Mouse (Mus musculus) layer of hippocampus, postnatal 10 days (tissue): ENCODE data around the gene Pcnx2. TPM values are rescaled to one million over a fixed set of nuclear protein-coding genes. Genes with fewer than 3 reads are reported as not detected.
A peak's percentile ranks its signal among the peaks of the same experiment; 100 is the strongest.

Source experiments
- DNase-seq, 2 experiments: peaks; one replicate each; pipeline ENCODE4 v3.0.0; 2021; ENCODE audit warnings: low spot score in 2 of 2
- total RNA-seq, 2 experiments: library from RNA; stranded (reverse); gene quantifications; 2 replicates each; pipeline ENCODE4 v1.2.3; 2021

The Pcnx2 gene
- total RNA-seq, 2 experiments from 2014 or later = 40.1 to 43.0 TPM

DNA sequence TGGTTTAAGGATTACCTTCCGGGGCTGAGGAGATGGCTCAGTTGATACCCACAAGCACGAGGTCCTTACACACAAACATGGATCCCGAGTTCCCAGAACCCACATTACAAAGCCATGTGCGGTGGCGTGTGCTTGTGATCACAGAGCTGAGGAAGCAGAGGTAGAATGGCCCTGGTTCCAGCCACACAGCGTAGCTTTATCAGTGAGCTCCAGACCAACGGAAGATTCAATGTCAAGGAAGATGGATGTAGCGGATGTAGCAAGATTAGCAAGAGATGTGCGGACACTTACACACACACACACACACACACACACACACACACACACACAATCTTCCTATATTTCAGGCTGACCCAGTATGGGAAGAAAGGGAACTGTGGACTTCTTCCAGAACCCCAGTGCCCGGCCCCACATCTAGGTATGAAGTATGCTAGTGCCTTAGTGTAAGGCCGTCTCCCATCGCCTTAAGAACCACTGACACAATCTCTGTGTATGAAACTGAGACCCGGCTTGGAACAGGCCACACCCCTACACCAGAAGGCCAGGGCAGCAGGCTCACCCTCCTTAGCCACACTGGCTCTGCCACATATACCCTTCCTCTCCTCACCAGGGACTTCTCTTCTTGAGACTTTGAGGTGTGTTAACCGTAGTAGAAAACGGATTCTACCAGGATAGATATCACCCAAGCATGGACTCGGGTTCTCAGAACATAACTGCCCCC is 134.9 kb downstream of the Pcnx2 start:
- DNase-seq = no peak

DNA sequence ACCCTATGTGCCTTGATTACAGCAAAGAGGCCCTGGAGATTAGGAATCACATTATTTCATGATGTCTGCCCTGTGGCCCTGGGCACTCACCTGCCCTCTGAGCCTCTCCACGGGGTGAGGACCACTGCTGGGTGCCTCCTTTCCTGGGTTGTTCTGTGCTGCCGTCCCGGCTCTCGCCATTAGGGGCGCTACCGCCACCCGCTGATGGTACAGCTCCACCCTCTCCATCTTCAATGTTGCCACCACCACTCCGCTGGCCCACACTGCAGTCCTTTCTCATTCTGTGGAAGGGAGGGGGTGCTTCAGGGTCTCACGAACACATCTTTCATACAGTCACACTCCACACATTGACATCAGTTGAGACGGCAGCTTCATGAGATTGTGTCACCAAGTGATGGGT is 139.1 kb downstream of the Pcnx2 start:
- DNase-seq = peak; percentile 41 to 51

DNA sequence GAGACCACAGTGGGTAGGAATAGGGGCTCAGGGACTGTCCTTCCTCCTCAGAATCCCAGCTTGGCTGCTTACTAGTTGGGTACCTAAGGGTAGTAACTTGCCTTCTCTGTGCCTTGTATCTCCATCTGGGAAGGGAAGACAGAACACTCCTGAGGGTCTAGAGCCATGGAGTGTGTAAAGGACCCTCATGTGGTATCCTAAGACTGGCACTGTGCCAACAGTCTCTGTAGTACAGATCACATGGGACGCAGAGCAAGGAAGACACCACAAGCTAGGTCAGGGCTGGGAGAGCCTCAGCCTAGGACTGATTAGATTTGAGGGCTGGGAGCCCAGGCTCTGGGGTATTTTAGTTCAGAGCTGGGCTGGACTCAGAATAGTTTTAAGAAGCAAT is 141.0 kb downstream of the Pcnx2 start:
- DNase-seq = no peak

DNA sequence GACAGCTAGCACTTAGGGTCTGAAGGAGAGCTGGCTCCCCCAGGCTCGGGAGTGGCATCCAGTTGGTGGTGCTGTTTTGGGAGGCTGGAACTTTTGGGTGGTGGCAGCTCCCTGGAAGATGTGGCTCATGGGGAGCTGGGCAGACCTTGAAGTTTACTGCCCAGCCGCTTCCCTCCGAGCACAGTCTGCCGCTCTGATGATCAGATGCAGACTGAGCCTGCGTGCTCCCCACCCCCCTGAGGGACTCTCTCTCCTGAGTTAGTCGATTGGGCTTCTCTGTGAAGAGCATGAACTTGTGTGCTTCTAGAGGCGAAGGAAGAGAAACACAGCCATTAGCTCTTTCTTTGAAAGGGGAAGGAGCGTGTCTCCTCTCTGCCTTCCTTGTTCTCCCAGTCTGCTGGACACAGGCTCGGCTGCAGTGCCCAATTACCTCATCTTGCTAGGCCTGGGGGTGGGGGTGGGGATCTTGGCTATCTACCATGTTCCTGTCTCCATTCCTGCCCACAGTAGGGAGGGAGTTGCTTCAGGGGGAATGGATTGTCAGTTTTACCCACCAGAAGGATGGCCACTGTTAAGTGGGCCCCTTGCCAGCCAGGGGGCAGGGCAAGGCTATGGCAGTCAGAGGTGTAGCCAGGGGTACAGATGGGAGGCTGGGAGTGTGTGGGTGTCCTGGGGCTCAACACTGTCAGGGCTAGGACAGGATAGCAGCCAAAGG is 141.6 kb downstream of the Pcnx2 start:
- DNase-seq = peak; percentile 20 to 35

DNA sequence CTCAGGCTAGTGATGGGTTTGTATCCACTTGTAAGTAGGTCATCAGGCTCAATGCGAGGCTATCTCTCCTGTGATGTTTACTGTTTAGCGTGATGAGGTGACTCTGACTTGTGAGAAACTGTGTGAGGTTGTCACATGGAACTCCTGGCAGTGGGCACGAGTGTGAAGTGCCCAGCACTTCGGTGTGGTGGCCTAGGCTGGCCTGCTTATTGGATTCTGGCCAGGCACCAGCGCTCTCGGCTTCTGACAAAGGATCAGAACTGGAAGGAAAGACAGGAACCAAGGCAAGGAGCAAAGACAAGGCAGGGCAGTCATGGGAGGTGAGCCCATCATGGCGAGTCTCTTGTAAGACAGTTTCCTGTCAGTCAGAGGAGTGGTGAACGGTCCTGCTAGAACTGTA is 142.2 kb downstream of the Pcnx2 start:
- no peak for DNase-seq

DNA sequence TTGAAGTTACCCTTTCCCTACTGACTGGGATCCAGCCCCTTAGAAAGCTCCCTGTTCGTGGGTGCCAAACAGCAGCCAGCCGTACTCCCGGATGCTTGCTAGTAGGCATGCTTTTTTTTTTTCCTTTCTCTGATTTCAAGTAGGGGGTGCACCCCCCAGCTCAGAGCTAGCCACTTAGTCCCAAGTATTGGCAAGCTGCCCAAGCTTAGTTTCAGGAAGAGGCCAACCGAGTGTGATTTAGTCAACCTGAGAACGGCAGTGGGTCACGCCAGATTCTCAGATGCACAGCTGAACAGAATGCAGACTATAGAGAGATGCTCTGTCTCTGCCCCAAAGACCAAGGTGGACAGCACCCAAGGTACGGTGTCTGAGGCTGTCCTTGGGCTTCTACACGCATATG is 147.3 kb downstream of the Pcnx2 start:
- DNase-seq = no peak

DNA sequence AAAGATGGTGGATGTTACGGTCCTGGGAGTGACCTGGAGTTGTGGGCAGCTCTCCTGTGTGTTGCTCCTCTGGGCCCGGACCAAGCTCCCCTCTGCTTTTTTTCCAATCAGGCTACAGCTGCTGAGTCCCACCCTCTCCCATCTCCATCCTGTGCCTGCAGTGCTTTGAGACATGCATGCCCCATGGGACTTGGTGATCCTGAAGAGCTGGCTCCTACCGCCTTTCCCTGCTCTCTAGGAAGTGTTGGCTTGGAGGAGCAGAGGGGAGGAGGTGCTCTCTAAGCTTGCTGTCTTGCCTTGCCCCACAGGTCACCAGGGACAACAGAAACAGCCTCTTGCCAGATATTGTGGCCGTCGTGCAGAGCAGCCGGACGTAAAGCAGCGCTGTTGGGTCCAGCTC is 150.7 kb downstream of the Pcnx2 start:
- DNase-seq = no peak

DNA sequence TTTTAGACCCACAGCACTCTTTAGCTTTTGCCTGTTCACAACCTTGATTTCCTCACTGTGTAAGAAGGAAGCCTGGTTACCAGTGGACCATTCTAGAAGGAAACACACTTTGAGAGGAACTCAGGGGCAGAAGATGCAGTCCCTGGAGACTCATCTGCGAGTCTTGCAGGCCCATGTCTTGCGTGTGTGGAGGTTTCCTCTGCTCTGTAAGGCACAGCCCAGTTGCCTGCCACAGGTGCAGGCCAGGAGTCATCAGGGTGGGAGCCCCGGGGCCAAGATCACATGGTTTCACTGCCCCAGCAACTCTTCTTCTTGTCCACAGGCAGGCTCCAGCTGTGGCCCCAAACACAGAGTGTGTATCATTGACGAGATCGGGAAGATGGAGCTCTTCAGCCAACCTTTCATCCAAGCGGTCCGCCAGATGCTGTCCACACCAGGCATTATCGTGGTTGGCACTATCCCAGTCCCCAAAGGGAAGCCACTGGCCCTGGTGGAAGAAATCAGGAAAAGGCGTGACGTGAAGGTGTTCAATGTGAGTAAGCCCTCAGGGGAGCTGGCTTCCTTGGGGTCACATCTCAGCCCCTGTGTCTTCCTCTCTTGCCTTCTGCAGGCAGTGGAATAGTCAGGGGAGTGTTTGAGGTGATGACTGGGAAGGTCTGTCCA is 153.1 kb downstream of the Pcnx2 start:
- no peak for DNase-seq

DNA sequence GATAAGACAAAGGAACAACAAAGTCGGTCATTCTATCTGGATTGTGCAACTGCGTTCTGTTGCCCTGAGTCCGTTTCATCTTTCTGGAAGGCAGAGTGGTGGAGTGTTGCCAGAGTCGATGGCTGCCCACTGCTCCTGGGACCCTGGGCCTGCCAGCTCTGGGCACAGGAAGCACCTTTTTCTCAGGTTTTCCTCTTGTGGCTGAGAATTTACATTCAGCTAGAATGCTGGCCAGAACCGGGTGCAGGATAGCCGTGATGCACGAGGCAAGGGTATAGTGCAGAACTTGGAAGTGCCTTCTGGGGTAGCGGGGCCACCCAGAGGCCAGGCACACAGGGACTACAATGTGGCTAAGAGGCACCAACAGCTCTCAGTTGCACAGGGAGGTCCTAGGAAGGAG is 155.7 kb downstream of the Pcnx2 start:
- DNase-seq = no peak

DNA sequence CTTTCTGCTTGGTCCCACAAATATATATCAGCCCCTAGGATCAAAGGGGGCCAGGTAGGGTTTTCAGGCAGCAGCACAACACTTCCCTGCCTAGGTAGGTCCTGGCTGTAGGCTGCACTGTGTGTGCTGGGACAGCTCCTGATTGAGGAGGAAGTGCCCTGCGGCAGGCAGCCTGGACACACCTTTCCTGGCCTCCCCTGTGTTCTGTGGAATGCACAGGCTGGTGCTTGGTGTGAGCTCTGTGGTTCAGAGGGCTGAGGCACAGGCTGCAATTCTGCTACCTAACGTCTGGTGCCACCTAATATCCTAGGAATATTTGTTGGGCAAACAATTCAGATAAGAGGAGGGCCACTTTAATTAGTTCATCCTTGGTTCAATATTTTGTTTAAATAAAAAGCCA is 156.3 kb downstream of the Pcnx2 start:
- DNase-seq = no peak

DNA sequence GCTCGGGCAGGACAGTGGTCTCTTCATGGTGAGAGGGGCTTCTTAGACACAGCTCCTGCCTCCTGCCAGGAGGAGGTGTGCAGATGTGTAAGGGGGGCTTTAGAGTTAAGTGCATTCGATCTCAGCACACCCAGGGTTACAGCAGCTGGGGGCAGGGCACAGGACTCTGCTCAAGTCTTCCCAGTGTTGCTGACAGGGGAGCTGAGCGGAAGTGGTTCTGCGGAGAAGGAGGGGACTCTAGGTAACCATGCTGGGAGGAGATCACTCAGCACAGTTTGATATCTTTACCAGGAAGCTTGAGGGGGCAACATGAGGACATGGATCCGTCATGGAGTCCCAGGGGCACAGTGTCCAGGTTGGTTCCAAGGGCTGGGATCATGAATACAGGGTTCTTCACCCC is 156.7 kb downstream of the Pcnx2 start:
- no peak for DNase-seq

DNA sequence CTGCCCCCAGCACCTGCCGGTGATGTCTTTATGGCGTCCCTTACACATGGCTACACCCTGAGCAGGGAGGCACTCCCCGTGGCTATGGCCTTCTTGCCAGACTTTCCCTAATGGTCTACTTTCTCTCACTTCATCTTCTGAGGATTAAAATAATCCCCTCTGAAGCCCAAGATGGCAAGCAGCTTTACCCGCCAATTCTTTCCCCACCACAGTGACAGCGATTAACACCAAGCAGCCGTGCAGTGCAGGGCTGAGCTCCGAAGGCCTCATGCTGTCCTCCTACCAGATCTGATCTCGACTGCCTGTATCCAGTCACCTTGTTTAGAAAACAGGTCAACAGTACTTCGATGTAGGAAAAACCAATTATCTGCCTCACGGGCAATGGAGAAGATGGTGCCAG is 157.5 kb downstream of the Pcnx2 start:
- DNase-seq = no peak

DNA sequence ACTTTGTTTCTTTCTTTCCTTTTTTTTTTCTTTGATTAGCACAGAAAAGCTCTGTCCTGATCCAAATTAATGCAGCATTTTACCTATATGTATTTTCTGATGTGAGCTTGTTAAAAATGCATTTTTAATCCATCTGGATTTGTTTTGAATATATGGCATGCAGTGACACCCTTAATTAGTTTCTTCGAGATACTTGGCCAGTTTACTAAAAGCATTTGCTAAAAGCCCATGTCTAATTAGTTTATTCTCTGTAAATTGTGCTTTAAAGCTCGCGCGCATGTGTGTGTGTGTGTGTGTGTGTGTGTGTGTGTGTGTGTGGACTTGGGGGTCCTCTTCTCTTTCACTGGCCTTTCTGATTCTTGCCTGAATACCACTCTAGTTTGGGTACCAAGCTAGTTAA is 159.2 kb downstream of the Pcnx2 start:
- DNase-seq = no peak

DNA sequence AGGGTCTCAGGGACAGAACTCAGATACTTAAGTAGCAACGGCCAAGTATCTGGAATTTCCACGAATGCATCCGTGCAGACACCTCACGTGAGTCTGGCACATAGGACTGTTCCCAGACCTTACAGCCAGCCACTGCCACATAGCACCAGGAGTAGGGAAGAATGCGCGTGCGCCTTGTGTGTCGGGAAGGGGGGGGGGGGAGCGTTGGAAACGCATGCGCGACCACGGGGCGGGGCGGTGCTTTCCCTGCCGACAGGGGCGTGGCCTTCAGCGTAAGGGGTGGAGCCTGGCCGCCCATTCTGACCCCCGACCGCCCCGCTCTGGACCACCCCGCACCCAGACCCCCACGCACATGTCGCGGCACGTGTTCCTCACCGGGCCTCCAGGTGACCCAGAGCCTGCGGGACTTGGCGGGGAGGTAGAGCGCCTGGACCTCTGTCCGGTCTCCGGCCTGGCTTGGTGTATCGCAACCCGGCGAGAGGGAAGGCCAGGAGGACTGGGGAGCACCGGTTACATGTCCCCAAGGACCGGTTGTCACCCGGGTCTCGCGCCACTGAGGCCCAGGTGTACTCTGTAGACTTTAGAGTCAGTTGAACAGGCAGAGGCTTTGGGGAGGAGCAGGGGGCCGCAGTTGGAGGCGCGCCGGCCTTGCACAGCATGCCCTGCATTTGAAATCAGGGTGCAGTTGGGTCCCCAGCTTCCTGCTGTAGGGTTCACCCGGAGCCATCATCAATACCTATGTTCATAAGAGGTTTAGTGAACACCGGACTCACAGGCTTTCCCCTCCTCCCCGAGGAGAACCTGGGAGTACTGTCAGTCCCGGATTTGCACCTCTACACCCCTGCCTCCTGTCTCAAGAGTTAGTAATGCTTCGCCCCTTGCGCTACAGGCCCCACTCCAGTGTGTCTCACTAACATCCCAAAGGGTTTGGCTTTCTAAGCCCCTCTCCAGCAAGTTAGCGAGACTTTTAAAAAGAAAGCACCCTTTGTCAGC is 163.9 kb downstream of the Pcnx2 start:
- peak; percentile 90 to 93 for DNase-seq

DNA sequence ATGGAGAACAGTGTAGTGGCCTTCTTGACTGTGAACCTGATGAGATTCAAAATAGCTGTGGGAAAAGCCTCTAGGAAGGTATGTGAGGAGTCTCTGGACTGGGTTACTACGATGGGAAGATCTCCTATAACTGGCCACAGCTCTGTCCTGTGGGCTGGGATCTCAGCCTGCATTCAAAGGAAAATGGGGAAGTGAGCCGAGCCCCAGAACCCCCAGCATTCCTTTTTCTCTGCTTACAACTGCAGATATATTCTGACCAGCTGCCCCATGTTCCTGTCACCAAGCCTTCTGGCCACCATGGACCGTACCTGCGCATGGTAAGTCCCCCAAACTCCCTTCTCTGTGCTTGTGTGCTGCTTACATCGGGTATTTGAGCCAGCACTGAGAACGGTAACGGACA is 168.4 kb downstream of the Pcnx2 start, which contains the start of gene Ntpcr:
TSS of gene Ntpcr (plus strand) at position 218 of the 400 bp plus-strand sequence.
- DNase-seq = no peak

DNA sequence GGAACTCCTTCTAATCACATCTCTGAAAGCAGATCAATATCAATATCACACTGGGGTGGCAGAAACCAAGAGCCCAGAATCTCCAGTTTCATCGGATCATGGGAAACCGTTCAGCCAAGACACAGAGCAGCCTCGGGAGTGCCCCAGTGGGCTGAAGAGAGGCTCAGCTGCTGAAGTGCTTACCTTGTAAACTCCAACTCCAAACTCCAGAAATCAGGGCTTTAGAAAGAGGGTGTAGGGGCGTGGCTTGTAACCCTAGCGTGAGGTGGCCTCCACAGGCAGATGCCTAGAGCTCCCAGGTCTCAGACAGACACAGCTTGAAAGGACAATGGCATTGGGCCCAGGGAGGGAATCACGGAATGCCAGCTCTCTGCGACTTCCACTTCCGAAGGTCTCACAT is 170.3 kb downstream of the Pcnx2 start:
- no peak for DNase-seq

DNA sequence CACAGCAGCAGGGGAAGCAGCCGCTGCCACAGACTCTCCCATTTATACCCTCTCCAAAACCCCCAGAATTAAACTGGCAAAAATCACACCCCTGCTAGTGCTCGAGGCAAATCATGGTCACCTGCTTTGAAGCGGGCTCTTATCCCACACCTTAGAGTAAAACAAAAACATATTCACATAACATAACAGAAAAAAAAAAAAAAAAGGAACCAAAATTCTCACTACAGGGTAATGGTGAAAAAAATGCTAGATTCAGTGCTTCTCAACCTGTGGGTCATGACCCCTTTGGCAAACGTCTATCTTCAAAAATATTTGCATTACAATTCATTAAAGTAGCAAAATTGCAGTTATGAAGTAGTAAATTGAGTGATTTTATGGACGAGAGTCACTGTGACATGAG is 171.1 kb downstream of the Pcnx2 start:
- DNase-seq = no peak

DNA sequence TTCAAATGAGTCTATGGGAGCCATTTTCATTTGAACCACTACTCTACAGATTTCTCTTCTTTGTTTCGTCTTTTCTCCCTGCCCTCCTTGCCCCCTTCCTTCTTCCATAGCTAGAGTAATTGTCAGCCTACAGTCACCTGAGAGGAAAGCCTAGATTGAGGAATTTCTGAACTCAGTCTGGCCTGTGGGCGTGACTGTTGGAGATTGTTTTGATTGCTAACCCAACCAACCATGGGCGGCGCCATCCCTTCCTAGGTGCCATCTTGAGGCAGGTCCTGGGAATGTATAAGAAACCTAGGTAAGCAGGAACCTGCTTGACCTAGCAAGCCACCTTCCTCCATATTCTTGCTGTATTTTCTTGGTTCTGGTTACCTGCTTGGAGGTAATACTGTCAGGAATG is 172.0 kb downstream of the Pcnx2 start:
- no peak for DNase-seq

DNA sequence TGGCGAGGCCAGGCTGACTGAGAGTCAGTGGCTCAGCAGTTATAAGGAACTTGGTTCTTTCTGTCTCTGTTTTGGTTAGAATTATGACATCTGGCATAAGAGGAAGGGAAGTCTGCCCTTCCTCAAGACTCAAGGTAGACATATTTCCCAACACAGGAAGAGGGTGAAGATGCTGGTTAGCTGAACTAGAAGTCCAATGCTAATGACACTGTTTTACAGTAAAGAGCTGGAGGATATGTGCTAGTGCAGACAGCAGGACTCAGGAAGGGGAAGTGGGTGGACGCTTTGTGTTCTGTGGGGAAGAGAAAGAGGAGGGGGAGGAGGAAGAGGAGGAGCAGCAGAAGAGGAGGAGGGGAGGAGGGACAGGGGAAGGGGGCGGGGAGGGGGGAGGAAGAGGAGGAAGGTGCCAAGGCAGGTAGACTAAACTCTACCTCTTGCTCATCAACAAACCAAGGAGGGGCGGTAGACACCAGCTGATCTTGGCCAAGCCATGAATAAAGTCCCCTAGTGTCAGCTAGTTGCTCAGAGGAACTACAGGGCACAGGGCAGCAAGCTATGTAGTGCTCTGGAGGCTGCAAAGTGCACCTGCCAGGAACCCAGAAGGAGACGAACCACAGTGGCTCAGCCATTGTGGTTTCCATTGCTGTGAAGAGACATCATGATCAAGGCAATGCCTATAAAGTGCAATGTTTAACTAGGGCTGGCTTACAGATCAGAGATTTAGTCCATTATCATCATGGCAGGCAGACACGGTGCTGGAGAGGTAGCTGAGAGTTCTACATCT is 172.9 kb downstream of the Pcnx2 start:
- DNase-seq = no peak

DNA sequence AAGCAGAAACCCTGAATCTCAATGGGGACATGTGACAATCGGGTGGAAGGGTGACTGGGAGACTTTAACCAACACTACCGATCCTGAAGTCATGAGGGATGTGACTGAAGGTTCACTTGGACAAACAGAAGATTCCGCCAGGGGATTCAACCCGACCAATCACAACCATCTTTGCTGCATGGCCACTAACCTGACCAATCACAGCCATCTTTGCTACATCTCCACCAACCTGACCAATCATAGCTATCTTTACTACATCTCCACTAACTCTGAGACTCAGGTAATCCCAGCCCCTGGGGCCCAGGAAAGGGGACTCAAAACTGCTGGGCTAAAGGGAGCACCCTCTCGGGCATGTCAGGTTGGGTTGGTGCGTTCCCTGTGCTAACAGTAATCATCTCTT is 174.7 kb downstream of the Pcnx2 start:
- no peak for DNase-seq
